Mouse (Mus musculus) bone marrow macrophage, adult 2 months (primary cell): ENCODE data around the gene Gins2.

Experiments used
- CTCF ChIP-seq: IDR thresholded peaks from 2 replicates; pipeline ENCODE4 v1.5.1; 2012; ENCODE audit warnings: low read depth, mild to moderate bottlenecking, low read length, moderate library complexity
- POLR2A ChIP-seq: IDR thresholded peaks from 2 replicates; pipeline ENCODE4 v1.6.1; 2012; ENCODE audit warnings: mild to moderate bottlenecking, low read depth, low read length, borderline replicate concordance

- no peak for TF ChIP-seq CTCF
- TF ChIP-seq POLR2A = no peak
Observed at GRCm38 (mm10) chr8:120566681-120567080, 22.4 kb downstream of the Gins2 start.
